Mouse (Mus musculus): ENCODE measurements around the gene Clec4d. TPM values are rescaled to one million over a fixed set of nuclear protein-coding genes. Genes with fewer than 3 reads are reported as not detected.

The Clec4d gene
- 10.6 and 11.8 TPM in 2 replicates for polyA plus RNA-seq (2015; fragmentation: Nextera tagmentation; extraction: Ambion mirVana)

GRCm38 (mm10) chr6:123261555-123262161, at the start of gene Clec4d:
TSS of gene Clec4d (plus strand) at chr6:123262111.

GRCm38 (mm10) chr6:123229644-123230043, 32.3 kb upstream of the Clec4d start, which contains the start of gene Clec4n:
TSS of gene Clec4n (plus strand) at chr6:123229843.

GRCm38 (mm10) chr6:123289753-123290152, 27.8 kb downstream of the Clec4d start, which contains the start of gene Clec4e:
TSS of gene Clec4e (minus strand) at chr6:123289870.

GRCm38 (mm10) chr6:123308033-123308432, 46.1 kb downstream of the Clec4d start, which contains the start of gene Vmn2r19:
TSS of gene Vmn2r19 (plus strand) at chr6:123308333.

Other genes with a start within 250 kb of the Clec4d start
- gene Clec4b1, start 212.1 kb upstream of the Clec4d start, polyA plus RNA-seq (2015; fragmentation: Nextera tagmentation; extraction: Ambion mirVana) = 1.5 and 2.2 TPM in 2 replicates
- gene Clec4a2, start 155.7 kb upstream of the Clec4d start, polyA plus RNA-seq (2015; fragmentation: Nextera tagmentation; extraction: Ambion mirVana) = 34.7 and 46.2 TPM in 2 replicates
- gene Clec4b2, start 89.2 kb upstream of the Clec4d start, polyA plus RNA-seq (2015; fragmentation: Nextera tagmentation; extraction: Ambion mirVana) = 0.13 and 0.25 TPM in 2 replicates
- gene Clec4n, start 32.3 kb upstream of the Clec4d start, polyA plus RNA-seq (2015; fragmentation: Nextera tagmentation; extraction: Ambion mirVana) = 17.1 and 30.0 TPM in 2 replicates
- gene Clec4e, start 27.8 kb downstream of the Clec4d start, polyA plus RNA-seq (2015; fragmentation: Nextera tagmentation; extraction: Ambion mirVana) = 2.6 and 3.1 TPM in 2 replicates
- gene Vmn2r19, start 46.2 kb downstream of the Clec4d start, polyA plus RNA-seq (2015; fragmentation: Nextera tagmentation; extraction: Ambion mirVana) = not detected in 2 replicates
- gene Vmn2r20, start 156.0 kb downstream of the Clec4d start, polyA plus RNA-seq (2015; fragmentation: Nextera tagmentation; extraction: Ambion mirVana) = not detected in 2 replicates

Measured in spleen, postnatal 0 days (tissue).